In the genomic region with DNA sequence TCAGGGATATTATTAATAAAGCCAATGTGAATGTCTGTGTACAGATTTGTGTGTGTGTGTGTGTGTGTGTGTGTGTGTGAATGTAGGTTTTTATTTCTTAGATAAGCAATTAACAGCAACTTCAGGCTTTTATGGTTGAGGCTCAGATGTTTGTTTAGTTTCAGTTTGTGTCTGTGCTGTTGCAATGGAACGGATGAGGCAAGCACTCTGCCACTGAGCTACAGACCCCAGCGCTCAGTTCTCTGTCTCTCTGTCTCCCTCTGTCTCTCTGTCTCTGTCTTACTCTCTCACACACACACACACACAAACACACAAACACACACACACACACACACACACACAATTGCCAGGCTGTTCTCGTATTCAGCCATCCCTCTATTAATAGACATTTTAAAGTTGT, we compare ENCODE assay signal across 22 mouse cellular contexts. TPM values are rescaled to one million over a fixed set of nuclear protein-coding genes. Genes with fewer than 3 reads are reported as not detected.
A peak's percentile ranks its signal among the peaks of the same experiment; 100 is the strongest.
DNase-seq lines count a peak whose midpoint lies in the region; ATAC-seq lines count a peak whose summit lies in the region.
"Had no signal": no experiment of that assay in that cellular context is flagged by ENCODE, and none has a peak within 500 bp of the region (broad histone marks: within the 10 kb centered on the region; RNA-seq: fewer than 3 reads in every experiment).

No protein-coding gene starts in this region.

- ATAC-seq in granulocyte monocyte progenitor cell, adult 5-6 weeks (replicated peaks; ENCODE audit: poor library complexity, severe bottlenecking) = peak; percentile 64; the same call in 1 of the 2 replicates
- peak; percentile 50 for ATAC-seq in megakaryocyte progenitor cell, adult 5-6 weeks (replicated peaks; ENCODE audit: poor library complexity)
- no peak for ATAC-seq in intestine, embryonic 15.5 days
- ATAC-seq: activated CD4-positive, CD25-positive, alpha-beta regulatory T cell, adult 4 months; CD4-positive, CD25-positive, alpha-beta regulatory T cell, adult 4 months; Patski had no signal

- no peak overlapping the region for H3K27ac ChIP-seq in intestine, embryonic 15.5 days

- no peaks in the 10 kb centered on the region for H3K27me3 ChIP-seq in intestine, embryonic 15.5 days (replicated peaks)
- H3K27me3 ChIP-seq: CH12.LX had no signal

- no peaks in the 10 kb centered on the region for H3K9me3 ChIP-seq in intestine, embryonic 15.5 days
- H3K9me3 ChIP-seq: G1E had no signal

- intact Hi-C loops in heart, postnatal 10 days (cut with DNase I) = no loop called here

- DNase-seq in 416B (ENCODE audit: low read depth) = peak; percentile 24
- DNase-seq in layer of hippocampus, postnatal 25 days (ENCODE audit: extremely low spot score in 1 of 2, low spot score in 1 of 2) = no peak
- no peak for DNase-seq in heart, postnatal 10 days
- DNase-seq: adrenal gland, adult 2 months; adrenal gland, adult 8-10 months; adrenal gland, postnatal 10 days; adrenal gland, postnatal 14 days; adrenal gland, postnatal 25 days; adrenal gland, postnatal 36 days; B cell, adult 2 months; cerebellum, adult 11 months; cerebellum, adult 11-12 months; cerebellum, adult 18-20 months; cerebellum, adult 2 months had no signal

- H3K4me3 ChIP-seq in intestine, embryonic 15.5 days (replicated peaks) = no peak overlapping the region

- no peaks in the 10 kb centered on the region for H3K4me1 ChIP-seq in intestine, embryonic 15.5 days (replicated peaks)

- no peak overlapping the region for H3K4me2 ChIP-seq in intestine, embryonic 15.5 days (replicated peaks)

- whole genome bisulfite sequencing in intestine, embryonic 15.5 days = 64% methylated on average over 3 of the region's 3 CpGs

- no peaks in the 10 kb centered on the region for H3K36me3 ChIP-seq in intestine, embryonic 15.5 days
- H3K36me3 ChIP-seq: G1E had no signal

- H3K9ac ChIP-seq in intestine, embryonic 15.5 days = no peak overlapping the region

RNA-seq across cellular contexts. Expression of a gene that starts 4.7 kb away (rescaled TPM):
- not detected in 2 replicates for total RNA-seq in granulocyte monocyte progenitor cell, adult 5-6 weeks (2014; fragmentation: Nextera tagmentation)
- total RNA-seq in granulocyte monocyte progenitor cell, adult 5-6 weeks (2017) = not detected in 2 replicates
- total RNA-seq in megakaryocyte progenitor cell, adult 5-6 weeks (2015) = 0.17 TPM in 1 of 2 replicates, not detected in the other
- not detected in 2 replicates for total RNA-seq in megakaryocyte progenitor cell, adult 5-6 weeks (2017)
- under 1 TPM in 1 of 2 experiments, not detected in 1; 0.87 TPM for total RNA-seq in layer of hippocampus, postnatal 25 days (2021)
- polyA plus RNA-seq in intestine, embryonic 15.5 days (2015; fragmentation: Nextera tagmentation; extraction: Ambion mirVana) = 1.3 and 2.1 TPM in 2 replicates
- total RNA-seq in heart, postnatal 10 days (2021) = under 1 TPM; 0.31 to 0.42 TPM
- polyA plus RNA-seq: Patski had no signal

RNA-seq across cellular contexts. Expression of a gene that starts 10.3 kb away (rescaled TPM):
- not detected in 2 replicates for total RNA-seq in granulocyte monocyte progenitor cell, adult 5-6 weeks (2014; fragmentation: Nextera tagmentation)
- total RNA-seq in granulocyte monocyte progenitor cell, adult 5-6 weeks (2017) = 0.34 and 1.5 TPM in 2 replicates
- total RNA-seq in megakaryocyte progenitor cell, adult 5-6 weeks (2015) = 0.25 and 0.32 TPM in 2 replicates
- 1.2 and 1.3 TPM in 2 replicates for total RNA-seq in megakaryocyte progenitor cell, adult 5-6 weeks (2017)
- 1 to 10 TPM; 2.0 to 2.3 TPM for total RNA-seq in layer of hippocampus, postnatal 25 days (2021)
- polyA plus RNA-seq in intestine, embryonic 15.5 days (2015; fragmentation: Nextera tagmentation; extraction: Ambion mirVana) = 20.1 and 20.7 TPM in 2 replicates
- 10 to 100 TPM; 15.3 to 16.0 TPM for total RNA-seq in heart, postnatal 10 days (2021)
- polyA plus RNA-seq: CD4-positive, CD25-positive, alpha-beta regulatory T cell, adult 4 months had no signal

RNA-seq across cellular contexts. Expression of a gene that starts 46.3 kb away (rescaled TPM):
- 115 and 208 TPM in 2 replicates for total RNA-seq in granulocyte monocyte progenitor cell, adult 5-6 weeks (2014; fragmentation: Nextera tagmentation)
- total RNA-seq in granulocyte monocyte progenitor cell, adult 5-6 weeks (2017) = 50.3 and 50.9 TPM in 2 replicates
- total RNA-seq in megakaryocyte progenitor cell, adult 5-6 weeks (2015) = 88.4 and 140 TPM in 2 replicates
- 48.8 and 85.6 TPM in 2 replicates for total RNA-seq in megakaryocyte progenitor cell, adult 5-6 weeks (2017)
- 100 to 1,000 TPM; 101 to 103 TPM for total RNA-seq in layer of hippocampus, postnatal 25 days (2021)
- polyA plus RNA-seq in intestine, embryonic 15.5 days (2015; fragmentation: Nextera tagmentation; extraction: Ambion mirVana) = 22.4 and 23.8 TPM in 2 replicates
- 10 to 100 TPM; 36.6 to 61.8 TPM for total RNA-seq in heart, postnatal 10 days (2021)

RNA-seq across cellular contexts. Expression of a gene that starts 52.1 kb away (rescaled TPM):
- not detected in 2 replicates for total RNA-seq in granulocyte monocyte progenitor cell, adult 5-6 weeks (2014; fragmentation: Nextera tagmentation)
- total RNA-seq in granulocyte monocyte progenitor cell, adult 5-6 weeks (2017) = 0.13 and 0.62 TPM in 2 replicates
- 0.49 TPM in 1 of 2 replicates, not detected in the other for total RNA-seq in megakaryocyte progenitor cell, adult 5-6 weeks (2015)
- 0.14 and 0.37 TPM in 2 replicates for total RNA-seq in megakaryocyte progenitor cell, adult 5-6 weeks (2017)
- 10 to 100 TPM; 31.2 to 32.7 TPM for total RNA-seq in layer of hippocampus, postnatal 25 days (2021)
- polyA plus RNA-seq in intestine, embryonic 15.5 days (2015; fragmentation: Nextera tagmentation; extraction: Ambion mirVana) = 39.4 and 40.3 TPM in 2 replicates
- total RNA-seq in heart, postnatal 10 days (2021) = 10 to 100 TPM; 34.2 to 44.2 TPM

Comparison
In these comparisons a context has a peak if more than half of its experiments do, and no peak if none do; other contexts are left out.
1. RNA of a gene that starts 10.3 kb away (total RNA-seq): 15.3 to 16.0 TPM in heart, postnatal 10 days; 2.0 to 2.3 TPM in layer of hippocampus, postnatal 25 days, 0.34 to 1.5 TPM in granulocyte monocyte progenitor cell, adult 5-6 weeks and 0.25 to 1.3 TPM in megakaryocyte progenitor cell, adult 5-6 weeks; every median in the first group is over 4 times any median in the second.